In the genomic region with DNA sequence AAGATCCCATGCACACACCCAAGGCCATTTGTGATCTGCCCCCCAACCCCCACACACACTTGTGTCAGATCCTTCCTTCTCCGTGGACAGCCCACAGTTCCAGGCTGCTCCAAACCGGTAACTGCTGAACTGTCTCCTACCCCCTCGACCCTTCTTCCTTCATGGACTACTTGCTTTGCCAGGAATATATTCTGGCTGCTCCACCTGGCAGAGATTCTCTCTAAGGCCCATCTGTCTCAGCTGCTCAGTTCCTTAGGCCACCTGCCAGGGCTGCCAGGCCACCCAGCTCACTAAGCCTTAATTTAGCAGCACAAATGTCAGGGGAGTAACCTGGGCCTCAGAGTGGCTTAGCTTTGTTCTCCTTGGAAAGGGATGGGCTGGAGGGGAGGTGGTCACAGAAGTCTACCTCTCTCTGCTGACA, we compare ENCODE assay signal across 11 mouse cellular contexts. TPM values are rescaled to one million over a fixed set of nuclear protein-coding genes. Genes with fewer than 3 reads are reported as not detected.
DNase-seq lines count a peak whose midpoint lies in the region; ATAC-seq and TF ChIP-seq lines count a peak whose summit lies in the region.
"Had no signal": no experiment of that assay in that cellular context is flagged by ENCODE, and none has a peak within 500 bp of the region (broad histone marks: within the 10 kb centered on the region; RNA-seq: fewer than 3 reads in every experiment).

No protein-coding gene starts in this region.

- no peak overlapping the region for H3K9ac ChIP-seq in forebrain, embryonic 16.5 days (replicated peaks; ENCODE audit: low read depth, low read length)
- H3K9ac ChIP-seq: midbrain, embryonic 13.5 days had no signal

- TF ChIP-seq CTCF in brain, embryonic 14.5 days (IDR thresholded peaks at IDR 0.05; ENCODE audit: borderline replicate concordance, extremely low read depth, insufficient read depth, insufficient read length), result no peak

- H3K4me3 ChIP-seq in forebrain, embryonic 16.5 days (replicated peaks; ENCODE audit: low read length), result no peak overlapping the region
- H3K4me3 ChIP-seq: midbrain, embryonic 13.5 days had no signal

- H3K4me2 ChIP-seq in forebrain, embryonic 16.5 days (ENCODE audit: low read length), result no peak overlapping the region
- H3K4me2 ChIP-seq: midbrain, embryonic 13.5 days had no signal

- TF ChIP-seq POLR2A in brain, embryonic 14.5 days (IDR thresholded peaks at IDR 0.05; ENCODE audit: borderline replicate concordance, extremely low read depth, insufficient read depth, insufficient read length, poor library complexity, severe bottlenecking), result no peak

- no peaks in the 10 kb centered on the region for H3K36me3 ChIP-seq in forebrain, embryonic 16.5 days (ENCODE audit: control insufficient read depth, insufficient read depth)
- H3K36me3 ChIP-seq: midbrain, embryonic 13.5 days had no signal

- DNase-seq in ovary, adult 18-20 months (ENCODE audit: low spot score), result peak; percentile 11
- no peak for DNase-seq in ovary, postnatal 14 days (ENCODE audit: low spot score)
- peak; percentile 74 for DNase-seq in brain, embryonic 14.5 days (ENCODE audit: low read depth)
- DNase-seq in lung, postnatal 36 days, result no peak
- no peak for DNase-seq in spleen, postnatal 4 days (ENCODE audit: low spot score in 2 of 2)
- DNase-seq: embryo, embryonic 11 days had no signal

- no peaks in the 10 kb centered on the region for H3K9me3 ChIP-seq in forebrain, embryonic 16.5 days (ENCODE audit: control insufficient read depth, low read length)
- H3K9me3 ChIP-seq: midbrain, embryonic 13.5 days had no signal

- 0 out of 2 replicates have a peak overlapping the region, but pooled peaks have one; percentile 2 for H3K27ac ChIP-seq in forebrain, embryonic 16.5 days (ENCODE audit: low read length)
- H3K27ac ChIP-seq: midbrain, embryonic 13.5 days had no signal

- 13% methylated on average over 3 of the region's 3 CpGs for WGBS in forebrain, embryonic 16.5 days

- peak; percentile 58; the same call in 1 of the 2 replicates for ATAC-seq in forebrain, embryonic 16.5 days
- no peak for ATAC-seq in megakaryocyte, adult 5-6 weeks (ENCODE audit: poor library complexity, severe bottlenecking)

- no peaks in the 10 kb centered on the region for H3K27me3 ChIP-seq in forebrain, embryonic 16.5 days (replicated peaks; ENCODE audit: control insufficient read depth, insufficient read depth, low read length)
- H3K27me3 ChIP-seq: midbrain, embryonic 13.5 days had no signal

- H3K4me1 ChIP-seq in forebrain, embryonic 16.5 days (replicated peaks; ENCODE audit: control insufficient read depth, insufficient read depth, low read length), result peaks cover 9% of the 10 kb centered on the region

RNA-seq across cellular contexts. Expression of a gene that starts 30.3 kb away (rescaled TPM):
- polyA plus RNA-seq in brain, embryonic 14.5 days (2012; rRNA removed), result 10.8 and 12.3 TPM in 2 replicates
- polyA plus RNA-seq in forebrain, embryonic 16.5 days (2015; fragmentation: Nextera tagmentation; extraction: Ambion mirVana), result 12.1 and 12.5 TPM in 2 replicates
- 4.5 and 5.9 TPM in 2 replicates for total RNA-seq in megakaryocyte, adult 5-6 weeks (2015)
- total RNA-seq in megakaryocyte, adult 5-6 weeks (2017), result 3.0 and 8.9 TPM in 2 replicates

RNA-seq across cellular contexts. Expression of a gene that starts 47.8 kb away (rescaled TPM):
- polyA plus RNA-seq in brain, embryonic 14.5 days (2012; rRNA removed), result 0.05 TPM in 2 replicates
- polyA plus RNA-seq in forebrain, embryonic 16.5 days (2015; fragmentation: Nextera tagmentation; extraction: Ambion mirVana), result not detected in 2 replicates
- total RNA-seq in megakaryocyte, adult 5-6 weeks (2015), result 0.47 TPM in 1 of 2 replicates, not detected in the other
- total RNA-seq in megakaryocyte, adult 5-6 weeks (2017), result 0.11 TPM in 1 of 2 replicates, not detected in the other
- total RNA-seq: layer of hippocampus, postnatal 14 days had no signal
- polyA plus RNA-seq: intestine, embryonic 14.5 days had no signal

RNA-seq across cellular contexts. Expression of a gene that starts 59.3 kb away (rescaled TPM):
- 0.16 TPM in 1 of 2 replicates, not detected in the other for polyA plus RNA-seq in brain, embryonic 14.5 days (2012; rRNA removed)
- polyA plus RNA-seq in forebrain, embryonic 16.5 days (2015; fragmentation: Nextera tagmentation; extraction: Ambion mirVana), result 0.48 TPM in 1 of 2 replicates, not detected in the other
- total RNA-seq in megakaryocyte, adult 5-6 weeks (2015), result 0.48 TPM in 1 of 2 replicates, not detected in the other
- not detected in 2 replicates for total RNA-seq in megakaryocyte, adult 5-6 weeks (2017)
- total RNA-seq: layer of hippocampus, postnatal 14 days had no signal
- polyA plus RNA-seq: intestine, embryonic 14.5 days had no signal

Comparison
In these comparisons a context has a peak if more than half of its experiments do, and no peak if none do; other contexts are left out.
1. DNase-seq: peak in ovary, adult 18-20 months (single experiment) and brain, embryonic 14.5 days (single experiment); none in ovary, postnatal 14 days (single experiment), lung, postnatal 36 days (single experiment) and spleen, postnatal 4 days (0 of 2).